Mouse (Mus musculus): ENCODE data around the gene Ankrd40.
A peak's percentile ranks its signal among the peaks of the same experiment; 100 is the strongest.

Ankrd40 gene

DNA sequence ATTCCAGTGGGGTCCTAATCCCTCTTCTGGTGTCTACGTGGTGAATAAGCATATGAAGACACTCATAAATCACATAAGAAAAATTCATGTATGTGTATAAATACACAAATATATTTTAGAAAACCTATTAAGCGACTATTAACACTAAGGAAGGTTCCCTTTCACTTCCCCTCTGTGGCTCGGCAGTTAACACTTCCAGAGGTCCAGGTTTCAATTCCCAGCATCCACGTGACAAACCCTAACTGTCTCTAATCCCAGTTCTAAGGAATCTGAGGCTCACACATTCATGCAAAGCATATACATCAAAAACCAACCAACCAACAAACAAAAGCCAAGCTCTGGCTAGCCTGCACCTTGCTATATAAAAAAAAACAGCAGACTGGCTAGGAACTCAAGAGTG lies 10.3 kb upstream of the Ankrd40 start:
- no peak for TF ChIP-seq GATA4 (IDR thresholded peaks at IDR 0.05; ENCODE audit: insufficient replicate concordance, low read length)

DNA sequence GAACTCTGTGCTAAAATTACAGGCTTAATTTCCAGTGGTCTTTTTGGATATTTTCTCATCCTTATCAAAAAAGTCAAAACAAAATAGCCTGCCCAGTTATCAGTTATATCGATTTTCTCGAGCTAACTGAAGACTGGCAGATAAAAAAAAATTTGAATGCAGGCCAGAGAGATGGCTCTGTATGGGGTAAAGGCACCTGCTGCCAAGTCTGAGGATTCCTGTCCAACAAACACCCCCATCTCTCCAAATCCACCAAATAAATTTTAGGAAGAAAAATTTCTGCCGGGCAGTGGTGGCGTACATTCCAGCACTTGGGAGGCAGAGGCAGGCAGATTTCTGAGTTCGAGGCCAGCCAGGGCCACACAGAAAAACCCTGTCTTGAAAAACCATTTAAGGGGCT lies 9.7 kb upstream of the Ankrd40 start:
- 0 out of 2 replicates have a peak, but pooled peaks have one; percentile 26 for TF ChIP-seq GATA4 (IDR thresholded peaks at IDR 0.05; ENCODE audit: insufficient replicate concordance, low read length)

DNA sequence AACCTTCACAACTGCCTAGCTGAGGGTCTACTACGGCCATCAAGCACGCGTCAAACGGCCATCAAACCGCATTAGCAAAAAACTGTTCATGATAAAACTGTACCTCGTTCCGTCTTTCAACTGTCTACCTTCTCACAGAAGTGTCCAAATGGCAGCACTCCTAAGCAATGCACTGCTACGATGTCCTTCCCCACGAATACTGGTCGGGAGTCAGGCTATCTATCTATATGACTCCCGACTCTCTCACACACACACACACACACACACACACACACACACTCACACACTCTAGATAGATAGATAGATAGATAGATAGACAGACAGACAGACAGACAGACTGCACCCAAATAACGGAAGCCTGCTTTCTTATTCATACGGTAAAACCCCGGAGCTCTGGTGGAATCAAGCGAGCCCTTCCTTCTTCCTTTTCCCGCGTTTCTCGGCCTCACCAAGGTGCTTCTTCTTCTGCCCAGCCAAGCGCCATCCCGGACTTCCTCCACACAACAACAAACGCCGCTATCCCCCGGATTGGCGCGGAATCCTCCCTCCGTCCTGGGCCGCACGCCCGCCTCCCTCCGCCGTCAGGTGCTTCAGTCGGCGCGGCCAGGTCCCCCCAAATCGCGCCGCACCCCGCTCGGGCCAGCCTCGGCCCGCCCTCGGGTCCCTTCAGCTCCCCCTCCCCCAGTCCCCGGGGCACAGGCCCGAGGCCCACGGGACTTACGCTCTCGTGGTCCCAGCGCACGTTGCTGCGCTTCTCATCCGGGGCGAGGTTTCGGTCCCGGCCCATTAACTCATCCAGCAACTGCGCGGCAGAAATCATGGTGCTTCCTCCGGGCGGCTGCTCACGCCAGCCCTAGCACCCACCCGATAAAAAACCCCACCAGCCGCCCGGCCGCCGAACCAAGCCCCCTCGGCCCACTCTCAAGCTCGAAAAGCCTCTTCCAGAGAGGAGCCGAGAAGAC lies 6.6 kb upstream of the Ankrd40 start:
- TF ChIP-seq GATA4 (IDR thresholded peaks at IDR 0.05; ENCODE audit: insufficient replicate concordance, low read length) = no peak; the same call in 1 of the 2 replicates

DNA sequence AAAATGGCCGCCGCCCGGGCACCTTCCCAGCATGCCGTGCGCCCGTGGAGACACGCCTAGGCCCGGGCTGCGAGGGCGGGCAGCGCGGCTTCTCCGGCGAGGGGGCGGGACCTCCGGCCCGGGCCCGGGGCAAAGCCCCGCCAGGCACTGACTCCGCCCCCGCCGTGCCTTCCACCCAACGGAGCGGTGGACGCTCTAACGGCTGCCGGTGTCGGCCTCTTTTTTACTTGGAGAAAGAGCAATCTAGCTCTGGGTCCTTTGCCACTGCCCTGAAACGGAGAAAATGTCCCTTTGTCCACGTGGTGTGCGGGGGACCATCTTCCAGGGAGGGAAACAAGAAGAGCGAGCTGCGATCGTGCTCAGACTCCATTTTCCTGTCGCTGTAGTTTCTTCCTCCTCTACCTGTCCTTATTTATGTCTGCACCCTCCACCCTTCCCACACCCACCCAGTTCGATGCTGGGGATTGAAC lies 5.8 kb upstream of the Ankrd40 start, which contains the start of gene Luc7l3:
TSS of gene Luc7l3 (minus strand) at position 58 of the 470 bp plus-strand sequence.
- TF ChIP-seq GATA4 (IDR thresholded peaks at IDR 0.05; ENCODE audit: insufficient replicate concordance, low read length) = no peak

DNA sequence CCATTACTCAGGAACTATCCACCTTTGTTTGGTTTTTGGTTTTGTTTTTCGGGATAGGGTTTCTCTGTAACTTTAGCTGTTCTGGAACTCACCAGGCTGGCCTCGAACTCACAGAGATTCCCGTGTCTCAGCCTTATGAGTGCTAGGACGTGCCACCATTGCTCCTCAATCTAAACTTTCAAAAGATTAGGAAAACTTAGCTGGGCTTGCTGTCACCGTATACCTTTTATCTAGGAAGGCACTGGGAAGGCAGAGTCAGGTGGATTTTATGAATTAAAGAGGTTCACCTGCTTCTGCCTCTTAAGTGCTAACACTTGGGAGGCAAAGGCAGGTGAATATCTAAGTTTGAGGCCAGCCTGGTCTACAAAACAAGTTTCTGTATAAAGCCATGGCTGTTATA lies 5.2 kb upstream of the Ankrd40 start:
- TF ChIP-seq GATA4 (IDR thresholded peaks at IDR 0.05; ENCODE audit: insufficient replicate concordance, low read length) = no peak

DNA sequence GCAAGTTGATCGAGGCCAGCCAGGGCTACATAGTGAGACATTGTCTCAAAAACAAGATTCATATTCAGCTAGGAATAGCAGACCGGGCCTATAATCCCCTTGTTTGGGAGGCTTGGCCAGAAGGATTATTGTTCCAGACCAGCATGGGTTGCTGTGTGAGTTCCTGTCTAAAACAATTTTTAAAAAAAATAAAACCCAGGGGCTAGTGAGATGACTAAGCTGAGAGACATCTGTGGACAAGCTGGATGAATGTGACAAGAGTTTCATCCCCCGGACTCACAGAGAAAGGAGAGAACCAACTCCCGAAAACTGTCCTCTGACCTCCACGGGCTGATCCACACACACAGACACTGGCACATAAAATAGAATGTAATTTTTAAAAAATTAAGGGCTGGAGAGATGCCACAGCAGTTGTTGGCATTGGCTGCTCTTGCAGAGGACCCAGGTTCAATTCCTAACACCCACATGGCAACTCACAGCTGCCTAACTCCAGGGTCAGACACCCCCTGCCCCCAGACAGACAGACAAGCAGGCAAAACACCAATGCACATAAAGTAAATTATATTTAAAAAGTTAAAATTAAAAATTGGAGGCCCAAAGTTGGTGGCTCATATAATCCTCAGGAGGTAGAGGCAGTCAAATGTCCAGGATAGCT lies 4.4 kb upstream of the Ankrd40 start:
- TF ChIP-seq GATA4 (IDR thresholded peaks at IDR 0.05; ENCODE audit: insufficient replicate concordance, low read length) = no peak

DNA sequence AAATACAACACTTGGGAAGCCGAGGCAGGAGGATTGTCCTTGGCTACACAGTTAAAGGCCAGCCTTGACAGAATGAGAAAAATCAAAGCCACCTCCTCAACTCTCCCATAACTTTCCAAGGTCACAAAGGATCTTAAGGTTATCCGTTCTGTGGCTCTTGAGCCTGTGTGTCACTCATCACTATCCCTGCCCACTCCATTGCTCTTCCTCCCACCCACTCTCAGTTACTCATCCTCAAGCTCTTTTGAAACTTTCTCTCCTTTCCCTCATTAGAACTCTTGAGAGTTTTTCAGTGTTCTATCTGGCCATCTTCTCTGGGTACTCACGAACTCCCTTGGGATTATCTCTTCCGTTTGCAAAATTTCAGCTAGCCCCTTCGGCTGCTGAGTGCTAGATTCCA lies 3.2 kb upstream of the Ankrd40 start:
- no peak for TF ChIP-seq GATA4 (IDR thresholded peaks at IDR 0.05; ENCODE audit: insufficient replicate concordance, low read length)

DNA sequence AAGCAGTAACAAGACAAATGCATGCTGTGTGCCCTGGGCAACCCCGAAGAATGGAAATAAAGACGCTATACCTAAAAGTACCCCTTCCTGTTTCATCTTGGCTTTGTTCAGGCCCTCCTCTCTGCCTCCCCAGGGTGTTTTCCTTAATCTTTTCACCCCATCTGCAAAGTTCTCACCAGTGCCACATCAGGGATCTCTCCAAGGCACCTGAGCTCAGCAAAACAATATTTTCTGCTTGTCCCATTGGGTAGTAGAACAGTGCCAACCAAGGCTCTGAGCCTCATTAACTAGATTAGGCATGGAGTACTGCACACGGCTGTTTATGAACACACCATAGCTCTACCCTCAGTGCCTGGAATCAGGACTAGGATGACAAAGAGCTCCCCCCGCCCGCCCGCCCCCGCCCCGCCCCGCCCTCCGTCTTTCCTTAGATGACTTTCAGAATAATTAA lies 815 bp upstream of the Ankrd40 start:
- TF ChIP-seq GATA4 (IDR thresholded peaks at IDR 0.05; ENCODE audit: insufficient replicate concordance, low read length) = no peak

DNA sequence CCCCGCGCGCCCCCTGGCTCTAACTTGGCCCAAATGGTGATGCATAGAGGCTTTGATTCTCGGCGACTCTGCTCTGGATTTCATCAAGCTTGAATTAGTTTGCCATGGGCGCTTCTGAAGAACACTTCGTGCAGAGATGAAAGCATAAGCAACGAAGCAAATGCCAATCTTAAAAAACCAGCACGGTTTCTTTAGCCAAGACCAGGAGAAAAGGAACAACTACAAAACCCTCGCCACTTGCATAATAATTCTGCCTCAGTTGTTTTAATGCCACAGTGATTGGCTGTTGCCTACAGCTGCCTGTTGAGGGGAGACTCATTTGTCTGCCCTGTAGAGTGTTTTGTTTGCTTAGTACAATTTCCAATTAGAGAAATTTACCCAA lies 834 bp downstream of the Ankrd40 start:
- no peak for TF ChIP-seq GATA4 (IDR thresholded peaks at IDR 0.05; ENCODE audit: insufficient replicate concordance, low read length)

DNA sequence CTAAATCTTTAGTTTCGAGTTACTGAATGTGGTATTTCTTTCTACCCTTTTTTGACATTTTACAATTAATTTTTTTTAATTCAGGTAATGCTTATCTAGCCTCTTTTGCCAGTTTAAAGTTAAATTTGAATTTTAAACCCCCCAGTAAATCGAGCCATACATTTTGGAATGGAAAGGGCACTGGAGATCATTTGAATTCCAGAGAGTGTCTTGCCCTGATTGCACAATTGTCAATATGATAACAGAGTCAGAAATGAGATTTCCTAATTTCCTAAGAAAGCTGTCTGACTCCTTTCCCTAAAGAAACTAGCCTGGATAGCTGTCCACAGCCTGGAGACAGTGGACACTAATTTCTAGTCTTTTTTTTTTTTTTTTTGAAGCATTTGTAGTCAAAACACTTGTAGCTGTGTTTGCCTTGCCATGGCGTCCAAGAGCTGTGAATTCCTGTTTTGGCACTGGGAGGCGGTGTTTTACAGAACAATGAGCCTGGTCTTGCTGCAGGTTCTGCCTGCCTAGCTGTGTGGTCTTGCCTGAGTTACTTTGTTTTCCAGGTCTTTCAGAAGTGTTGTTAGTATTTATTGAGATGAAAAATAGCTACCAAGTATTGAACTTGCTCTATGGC lies 1.6 kb downstream of the Ankrd40 start:
- TF ChIP-seq GATA4 (IDR thresholded peaks at IDR 0.05; ENCODE audit: insufficient replicate concordance, low read length) = no peak

DNA sequence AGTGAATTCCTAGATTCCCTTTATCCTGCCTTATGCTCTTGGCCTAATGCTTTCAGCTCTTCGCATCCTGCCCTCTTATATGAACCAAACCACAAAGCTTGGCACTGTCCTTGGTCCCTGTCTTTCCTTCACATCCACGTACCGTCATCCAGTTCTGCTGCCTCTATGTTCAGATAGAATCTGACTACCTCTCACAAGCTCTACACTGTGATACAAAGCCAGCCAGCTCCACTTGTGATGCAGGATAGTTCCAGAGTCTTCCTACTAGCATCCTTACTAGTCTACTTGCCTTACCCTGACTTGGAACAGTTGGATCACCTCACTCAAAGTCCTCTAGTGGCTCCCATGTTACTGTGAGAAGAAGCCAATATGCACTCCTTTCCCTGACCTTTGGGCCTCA lies 2.4 kb downstream of the Ankrd40 start:
- TF ChIP-seq GATA4 (IDR thresholded peaks at IDR 0.05; ENCODE audit: insufficient replicate concordance, low read length) = no peak

DNA sequence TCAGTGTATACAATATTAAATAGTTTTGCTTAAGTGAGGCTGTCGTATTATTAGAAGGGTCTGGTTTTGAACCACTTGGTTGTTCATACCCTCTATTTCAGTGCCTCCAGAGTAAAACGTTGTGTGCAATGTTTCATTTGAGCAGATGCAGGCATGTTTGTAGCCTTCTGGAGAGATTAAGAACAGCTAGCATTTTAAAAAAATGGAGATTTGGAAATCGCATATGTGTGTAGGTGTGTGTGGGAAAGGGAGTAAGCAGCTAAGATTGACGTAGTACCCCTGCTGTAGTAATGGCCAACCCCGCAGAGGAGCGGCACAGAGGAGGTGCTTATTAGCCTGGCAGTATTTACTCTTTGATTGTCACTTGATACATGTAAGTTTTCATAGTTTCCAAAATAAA lies 4.9 kb downstream of the Ankrd40 start:
- no peak for TF ChIP-seq GATA4 (IDR thresholded peaks at IDR 0.05; ENCODE audit: insufficient replicate concordance, low read length)

DNA sequence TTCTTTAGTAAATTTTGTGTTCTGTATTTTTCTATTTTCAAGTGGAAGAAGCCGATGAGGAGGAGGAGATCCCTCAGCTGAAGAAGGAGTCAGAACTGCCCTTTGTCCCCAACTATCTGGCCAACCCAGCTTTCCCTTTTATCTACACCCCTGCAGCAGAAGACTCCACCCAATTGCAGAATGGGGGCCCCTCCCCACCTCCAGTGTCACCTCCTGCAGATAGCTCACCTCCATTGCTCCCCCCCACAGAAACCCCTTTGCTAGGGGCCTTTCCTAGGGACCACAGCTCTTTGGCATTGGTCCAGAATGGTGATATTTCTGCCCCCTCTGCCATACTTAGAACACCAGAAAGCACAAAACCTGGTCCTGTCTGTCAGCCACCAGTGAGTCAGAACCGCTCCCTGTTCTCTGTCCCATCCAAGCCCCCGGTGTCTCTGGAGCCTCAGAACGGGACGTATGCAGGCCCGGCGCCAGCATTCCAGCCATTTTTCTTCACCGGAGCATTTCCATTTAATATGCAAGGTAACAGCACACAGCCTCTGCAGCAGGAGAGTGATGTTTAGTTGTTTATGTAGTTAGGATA lies 6.7 kb downstream of the Ankrd40 start:
- TF ChIP-seq GATA4 (IDR thresholded peaks at IDR 0.05; ENCODE audit: insufficient replicate concordance, low read length) = no peak

DNA sequence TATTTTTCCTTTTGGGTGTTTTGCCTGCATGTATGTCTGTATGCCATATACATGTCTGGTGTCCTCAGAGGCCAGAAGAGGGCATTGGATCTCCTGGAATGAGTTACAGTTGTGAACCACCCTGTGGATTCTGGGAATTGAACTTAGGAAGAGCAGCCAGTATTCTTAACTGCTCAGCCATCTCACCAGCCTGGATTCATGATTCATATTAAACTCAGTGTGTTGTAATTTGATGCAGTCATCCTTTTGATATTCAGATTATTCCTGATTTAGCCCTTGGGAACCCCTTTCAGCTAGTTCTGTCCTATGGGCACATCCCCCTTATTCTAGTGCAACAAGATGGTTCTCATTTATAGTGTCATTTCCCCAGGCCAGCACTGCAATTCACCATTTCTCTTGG lies 8.8 kb downstream of the Ankrd40 start:
- TF ChIP-seq GATA4 (IDR thresholded peaks at IDR 0.05; ENCODE audit: insufficient replicate concordance, low read length) = no peak

DNA sequence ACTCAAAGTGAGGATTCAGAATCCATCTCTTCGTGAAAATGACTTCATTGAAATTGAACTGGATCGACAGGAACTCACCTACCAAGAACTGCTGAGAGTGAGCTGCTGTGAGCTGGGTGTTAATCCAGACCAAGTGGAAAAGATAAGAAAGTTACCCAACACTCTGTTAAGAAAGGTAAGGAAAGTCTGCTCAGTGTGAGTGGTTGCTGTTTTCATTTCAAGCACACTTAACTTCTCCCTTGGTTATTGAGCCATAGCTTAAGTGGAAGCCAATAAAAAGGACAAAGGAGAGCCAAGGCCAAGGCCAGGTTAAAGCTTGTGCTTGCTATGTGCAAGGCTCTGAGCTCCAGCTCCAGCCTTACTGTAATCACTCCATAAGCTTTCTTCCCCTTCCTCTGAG lies 10.5 kb downstream of the Ankrd40 start:
- TF ChIP-seq GATA4 (IDR thresholded peaks at IDR 0.05; ENCODE audit: insufficient replicate concordance, low read length) = no peak

Data from liver, adult (tissue).